Mouse (Mus musculus) liver, adult 2 months (tissue): ENCODE results near the gene Dclk1.

Experiments used
- CTCF ChIP-seq: fragments of 200-500 bp; IDR thresholded peaks from 2 replicates; pipeline ENCODE4 v1.5.1; 2011; ENCODE audit warnings: low read depth, low read length, control low read depth
- POLR2A ChIP-seq: fragments of 200-500 bp; IDR thresholded peaks from 2 replicates; pipeline ENCODE4 v1.6.1; 2011; ENCODE audit warnings: low read length, control low read depth; ENCODE audit not compliant: insufficient read depth; ENCODE audit errors: extremely low read depth

GRCm38 (mm10) chr3:55307553-55308177 lies 65.5 kb downstream of the Dclk1 start:
- TF ChIP-seq POLR2A (no peak), CTCF (no peak)
